Mouse (Mus musculus): ENCODE measurements around the gene Egln1. TPM values are rescaled to one million over a fixed set of nuclear protein-coding genes. Genes with fewer than 3 reads are reported as not detected.
A peak's percentile ranks its signal among the peaks of the same experiment; 100 is the strongest.

Gene Egln1
- polyA plus RNA-seq, 1 experiment: 59.4 TPM

DNA sequence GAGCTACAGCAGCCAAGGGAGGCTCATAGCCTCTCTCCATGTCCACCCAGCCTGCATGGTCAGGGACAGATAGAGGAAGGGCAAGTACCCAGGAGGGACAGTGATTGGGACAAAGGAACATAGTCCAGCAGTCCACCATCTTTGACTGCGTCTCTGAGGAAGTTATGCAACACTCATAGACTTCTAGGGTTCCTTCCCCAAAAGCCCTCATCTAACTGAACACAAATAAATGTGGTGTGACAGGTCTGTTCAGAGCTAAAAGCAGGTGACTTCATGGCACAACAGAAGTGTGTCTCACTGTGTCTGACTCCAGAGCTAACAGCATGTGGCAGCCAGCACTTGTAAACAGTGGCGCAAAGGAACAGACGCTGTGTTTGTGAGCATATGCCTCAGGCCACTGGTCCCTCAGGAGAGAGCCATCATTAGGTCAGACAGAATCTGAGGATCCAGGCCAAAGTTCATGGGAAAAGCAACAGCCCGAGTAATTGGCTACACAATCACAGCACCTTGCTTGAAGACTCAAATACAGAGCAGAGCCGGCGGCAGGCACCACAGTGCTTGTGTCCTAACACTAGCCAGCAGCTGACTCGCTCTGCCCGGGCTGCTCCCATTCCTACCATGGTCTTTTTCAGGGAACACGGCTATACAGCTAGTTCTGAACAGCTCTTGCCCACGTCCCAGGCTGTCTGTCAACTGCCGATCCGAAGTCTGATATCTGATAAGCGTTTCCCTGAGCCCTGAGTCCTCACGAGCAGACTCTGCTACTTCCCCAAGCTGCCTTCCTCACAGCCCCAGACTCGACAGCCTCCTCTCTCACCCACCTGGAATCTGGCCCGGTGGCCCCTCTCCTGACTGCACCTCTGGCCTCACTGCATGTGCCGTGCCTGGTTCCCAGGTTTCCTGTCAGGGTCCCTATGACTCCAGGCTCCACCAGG is 36.9 kb downstream of the Egln1 start:
- TF ChIP-seq POLR2A (IDR thresholded peaks at IDR 0.05; ENCODE audit: extremely low read depth, insufficient read depth, low read length) (no peak), CTCF (IDR thresholded peaks at IDR 0.05; ENCODE audit: extremely low read depth, insufficient read depth, low read length) (no peak)
- Histone ChIP-seq H3K4me1 (ENCODE audit: control insufficient read depth, insufficient read depth, low read length) (no peaks in the 10 kb centered on the region), H3K27ac (ENCODE audit: insufficient read depth, low read length) (no peak overlapping the region), H3K4me3 (ENCODE audit: insufficient read depth, low read length) (no peak overlapping the region)

DNA sequence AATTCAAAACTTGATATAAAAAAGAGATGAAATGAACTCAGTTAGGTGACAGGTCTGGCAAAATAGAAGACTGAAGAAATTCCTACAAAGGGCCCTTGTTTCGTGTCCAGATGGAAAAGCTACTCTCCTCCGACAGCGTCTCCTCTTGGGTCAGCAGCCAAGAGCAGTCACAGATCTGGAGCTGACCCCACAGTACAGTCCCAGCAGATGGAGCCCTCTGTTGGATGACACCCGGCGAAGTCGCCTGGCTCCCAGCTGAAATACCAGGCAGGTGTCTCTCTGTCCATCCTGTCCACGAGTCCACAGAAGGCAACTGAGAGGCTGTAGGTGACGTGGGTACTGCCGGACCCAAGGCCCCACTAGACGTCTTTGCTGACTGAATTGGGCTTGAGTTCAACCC is 38.8 kb downstream of the Egln1 start:
- no peak overlapping the region for H3K27ac ChIP-seq (ENCODE audit: insufficient read depth, low read length)
- TF ChIP-seq POLR2A (IDR thresholded peaks at IDR 0.05; ENCODE audit: extremely low read depth, insufficient read depth, low read length) (no peak), CTCF (IDR thresholded peaks at IDR 0.05; ENCODE audit: extremely low read depth, insufficient read depth, low read length) (no peak)
- H3K4me1 ChIP-seq (ENCODE audit: control insufficient read depth, insufficient read depth, low read length): 0 out of 2 replicates have a peak, but pooled peaks cover 1% of the 10 kb centered on the region
- no peak overlapping the region for H3K4me3 ChIP-seq (ENCODE audit: insufficient read depth, low read length)

DNA sequence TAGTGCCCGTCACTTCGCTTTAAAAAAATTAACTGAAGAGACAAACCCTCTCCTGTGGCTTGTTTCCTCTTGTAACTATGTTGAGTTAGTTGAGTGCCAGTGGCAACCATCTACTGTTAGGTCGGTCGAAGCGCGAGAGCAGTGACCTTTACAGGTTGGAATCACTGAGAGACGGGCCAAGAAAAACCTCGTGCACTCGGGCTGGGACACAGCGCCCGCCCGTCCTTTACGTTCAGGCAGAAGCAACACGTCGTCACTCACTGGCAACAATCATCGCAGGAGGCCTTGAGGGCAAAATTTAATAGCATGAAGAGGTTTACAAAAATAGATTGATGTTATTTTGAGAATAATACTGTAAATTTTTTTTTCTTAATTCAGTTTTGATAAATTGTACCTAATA is 39.2 kb downstream of the Egln1 start:
- Histone ChIP-seq H3K27ac (ENCODE audit: insufficient read depth, low read length) (no peak overlapping the region), H3K4me1 (ENCODE audit: control insufficient read depth, insufficient read depth, low read length) (peaks cover 2% of the 10 kb centered on the region; the same call in 1 of the 2 replicates), H3K4me3 (ENCODE audit: insufficient read depth, low read length) (no peak overlapping the region)
- TF ChIP-seq CTCF (IDR thresholded peaks at IDR 0.05; ENCODE audit: extremely low read depth, insufficient read depth, low read length) (no peak), POLR2A (IDR thresholded peaks at IDR 0.05; ENCODE audit: extremely low read depth, insufficient read depth, low read length) (no peak)

DNA sequence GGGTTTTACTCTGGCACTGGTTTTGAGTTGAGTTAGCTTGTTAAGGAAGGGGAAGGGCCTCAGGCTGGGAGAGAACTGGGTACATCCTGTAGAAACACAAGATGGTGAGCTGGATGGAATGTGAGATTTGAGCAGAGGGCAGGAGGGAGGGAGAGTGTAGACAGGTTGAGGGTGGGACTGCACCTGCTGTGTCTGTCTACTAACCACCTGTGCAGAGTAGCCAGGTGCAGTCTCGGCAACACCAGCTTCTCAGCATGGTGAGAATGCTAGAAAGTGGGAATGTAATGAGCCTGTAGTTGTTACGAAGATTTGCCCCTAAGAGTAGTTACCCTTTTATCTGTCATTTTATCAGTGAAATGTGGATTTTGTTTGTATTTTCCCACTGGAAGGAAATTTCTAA is 43.6 kb downstream of the Egln1 start:
- H3K4me1 ChIP-seq (ENCODE audit: control insufficient read depth, insufficient read depth, low read length): peaks cover 4% of the 10 kb centered on the region; the same call in 1 of the 2 replicates
- H3K4me3 ChIP-seq (ENCODE audit: insufficient read depth, low read length): no peak overlapping the region
- TF ChIP-seq CTCF (IDR thresholded peaks at IDR 0.05; ENCODE audit: extremely low read depth, insufficient read depth, low read length): no peak
- TF ChIP-seq POLR2A (IDR thresholded peaks at IDR 0.05; ENCODE audit: extremely low read depth, insufficient read depth, low read length): no peak
- no peak overlapping the region for H3K27ac ChIP-seq (ENCODE audit: insufficient read depth, low read length)

DNA sequence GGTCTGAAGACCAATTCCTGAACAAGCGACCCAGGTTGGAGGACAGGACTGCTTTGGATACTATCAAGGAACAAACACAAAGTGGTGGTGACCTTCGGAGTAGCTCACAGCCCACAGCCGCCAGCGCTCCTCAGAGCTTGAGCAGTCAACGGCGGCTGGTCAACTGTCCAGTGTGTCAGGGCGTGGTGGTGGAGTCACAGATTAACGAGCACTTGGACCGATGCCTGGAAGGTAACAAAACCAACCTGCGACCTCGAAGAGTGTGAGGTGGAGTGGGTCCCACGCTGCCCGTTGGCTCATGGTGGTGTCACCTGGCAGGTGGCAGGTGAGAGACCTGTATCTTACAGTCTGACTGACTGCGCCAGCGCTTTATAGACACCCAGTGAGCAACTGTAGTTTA is 45.9 kb downstream of the Egln1 start:
- H3K4me1 ChIP-seq (ENCODE audit: control insufficient read depth, insufficient read depth, low read length): peaks cover 8% of the 10 kb centered on the region; the same call in 1 of the 2 replicates
- no peak overlapping the region for H3K4me3 ChIP-seq (ENCODE audit: insufficient read depth, low read length)
- H3K27ac ChIP-seq (ENCODE audit: insufficient read depth, low read length): no peak overlapping the region
- TF ChIP-seq POLR2A (IDR thresholded peaks at IDR 0.05; ENCODE audit: extremely low read depth, insufficient read depth, low read length) (no peak), CTCF (IDR thresholded peaks at IDR 0.05; ENCODE audit: extremely low read depth, insufficient read depth, low read length) (no peak)

DNA sequence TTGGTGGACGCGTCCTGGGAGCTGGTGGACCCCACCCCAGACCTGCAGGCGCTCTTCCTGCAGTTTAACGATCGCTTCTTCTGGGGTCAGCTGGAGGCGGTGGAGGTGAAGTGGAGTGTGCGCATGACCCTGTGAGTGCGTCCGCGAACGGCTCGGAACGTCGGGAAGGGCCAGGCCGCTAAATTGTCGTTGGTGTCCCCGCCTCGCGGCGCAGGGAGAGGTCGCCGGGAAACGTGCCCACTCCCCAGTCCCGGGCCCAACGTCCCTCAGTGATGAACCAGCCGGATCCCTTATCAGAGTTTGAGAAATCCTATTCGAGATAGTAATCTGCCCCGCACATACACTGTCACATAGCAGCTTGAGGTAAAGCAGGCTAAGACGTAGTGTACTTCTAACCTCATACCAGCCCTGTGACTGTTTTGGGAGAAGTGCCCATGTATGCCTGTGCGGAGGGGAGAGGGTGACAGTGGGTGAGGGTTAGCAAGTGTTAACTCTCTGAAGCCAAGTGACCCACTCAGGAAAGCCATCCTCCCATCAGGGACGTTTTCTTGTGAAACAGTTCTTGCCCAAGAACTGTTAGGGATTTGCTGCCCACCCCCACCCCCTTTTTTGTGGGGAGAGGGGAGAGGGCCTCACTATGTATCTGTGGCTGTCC is 50.7 kb downstream of the Egln1 start:
- Histone ChIP-seq H3K4me3 (ENCODE audit: insufficient read depth, low read length) (peak overlapping the region; percentile 92), H3K27ac (ENCODE audit: insufficient read depth, low read length) (no peak overlapping the region), H3K4me1 (ENCODE audit: control insufficient read depth, insufficient read depth, low read length) (peaks cover 12% of the 10 kb centered on the region)
- TF ChIP-seq CTCF (IDR thresholded peaks at IDR 0.05; ENCODE audit: extremely low read depth, insufficient read depth, low read length): no peak

DNA sequence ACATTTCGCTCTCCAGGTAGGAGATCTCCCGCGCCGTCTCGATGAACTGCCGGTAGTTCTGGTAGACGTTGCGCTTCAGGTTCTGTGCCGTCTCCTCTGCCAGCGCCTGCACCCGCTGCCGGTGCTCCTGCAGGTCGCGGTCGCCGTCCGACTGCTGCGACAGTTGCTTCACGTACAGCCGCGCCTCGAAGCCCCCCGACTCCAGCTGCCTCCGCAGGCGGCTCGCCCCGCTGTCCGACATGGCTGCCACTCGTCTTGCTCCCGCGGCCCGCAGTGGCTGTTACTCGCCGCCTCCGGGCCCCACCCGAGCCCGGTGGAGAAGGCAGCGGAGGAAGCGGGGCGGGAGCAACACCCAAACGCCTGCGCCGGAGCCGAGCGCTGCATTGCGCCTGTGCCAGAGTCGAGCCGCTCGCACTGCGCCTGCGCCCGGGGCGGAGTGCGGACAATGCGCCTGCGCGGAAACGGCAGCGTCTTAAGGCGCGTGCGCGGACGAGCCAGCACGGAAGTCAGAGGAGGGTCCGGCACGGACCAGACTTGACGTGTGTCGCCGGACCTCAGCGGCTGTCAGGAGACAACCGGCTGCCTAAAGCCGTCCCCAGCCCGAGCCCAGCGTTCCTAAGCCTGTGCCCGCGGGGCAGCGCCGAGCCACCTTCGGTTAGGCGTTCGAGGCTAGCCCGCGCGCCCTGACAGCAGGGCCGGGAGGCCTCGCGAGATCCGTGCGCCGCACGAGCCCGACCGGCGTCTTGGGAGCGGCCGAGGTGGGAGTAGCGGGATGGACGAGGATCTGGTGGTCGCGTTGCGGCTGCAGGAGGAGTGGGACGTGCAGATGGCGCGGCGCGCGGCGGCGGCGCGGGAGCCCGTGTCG is 51.5 kb downstream of the Egln1 start, which contains the start of the genes Exoc8 and Sprtn:
Exoc8 (minus strand) TSS at position 320 of the 865 bp plus-strand sequence.
Sprtn (plus strand) TSS at position 501 of the 865 bp plus-strand sequence.
- Histone ChIP-seq H3K4me1 (ENCODE audit: control insufficient read depth, insufficient read depth, low read length) (peaks cover 12% of the 10 kb centered on the region), H3K27ac (ENCODE audit: insufficient read depth, low read length) (peak within 1 kb of the TSS; percentile 67), H3K4me3 (ENCODE audit: insufficient read depth, low read length) (peak within 1 kb of the TSS; percentile 92)
- TF ChIP-seq POLR2A (IDR thresholded peaks at IDR 0.05; ENCODE audit: extremely low read depth, insufficient read depth, low read length) (peak; percentile 89), CTCF (IDR thresholded peaks at IDR 0.05; ENCODE audit: extremely low read depth, insufficient read depth, low read length) (no peak)

DNA sequence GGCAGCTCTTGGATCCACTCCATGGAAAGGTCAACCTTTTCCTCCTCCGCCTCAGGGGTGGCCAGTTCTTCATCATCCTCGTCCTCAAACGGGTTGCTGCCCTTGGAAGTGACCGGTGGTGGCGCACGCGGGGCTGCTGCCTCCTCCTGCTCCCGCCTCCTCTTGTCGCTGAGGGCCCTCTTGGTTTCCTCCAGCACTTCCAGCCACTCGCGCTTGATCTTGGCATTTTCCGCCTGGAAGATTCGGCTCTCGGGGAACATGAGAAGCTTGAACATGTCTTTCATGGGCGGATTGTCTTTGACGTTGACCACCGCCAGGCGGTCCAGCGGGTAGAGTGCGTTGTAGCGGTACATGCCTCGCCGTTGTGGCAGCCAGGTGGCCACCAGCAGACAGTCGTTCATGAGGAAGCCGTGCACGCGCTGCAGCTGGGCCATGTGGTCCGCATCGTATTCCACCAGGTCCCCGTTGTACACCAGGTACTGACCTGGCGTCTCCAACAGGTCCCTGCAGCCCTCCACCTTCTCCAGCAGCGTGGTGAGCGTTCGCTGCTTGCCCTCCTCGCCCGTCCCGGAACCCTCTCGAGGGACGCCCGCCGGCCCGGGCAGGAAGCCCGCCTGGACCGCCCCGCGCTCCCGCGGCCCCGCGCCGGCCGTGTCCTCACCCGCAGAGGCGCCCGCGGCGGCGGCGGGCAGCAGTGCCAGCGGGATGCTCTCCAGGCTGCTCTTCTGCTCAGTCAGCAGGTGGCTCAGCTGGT is 52.3 kb downstream of the Egln1 start:
- peaks cover 12% of the 10 kb centered on the region for H3K4me1 ChIP-seq (ENCODE audit: control insufficient read depth, insufficient read depth, low read length)
- TF ChIP-seq POLR2A (IDR thresholded peaks at IDR 0.05; ENCODE audit: extremely low read depth, insufficient read depth, low read length) (no peak), CTCF (IDR thresholded peaks at IDR 0.05; ENCODE audit: extremely low read depth, insufficient read depth, low read length) (peak; percentile 25; the same call in 1 of the 2 replicates)
- H3K27ac ChIP-seq (ENCODE audit: insufficient read depth, low read length): peak overlapping the region; percentile 67
- H3K4me3 ChIP-seq (ENCODE audit: insufficient read depth, low read length): peak overlapping the region; percentile 92

Data from cortical plate, adult 2 months (tissue).